Mouse (Mus musculus) CH12.LX (cell line): ENCODE data around the gene Agbl3. TPM values are rescaled to one million over a fixed set of nuclear protein-coding genes. Genes with fewer than 3 reads are reported as not detected.

Experiments
- DNase-seq: peaks from one replicate; pipeline ENCODE4 v3.0.0-alpha.2; 2013; ENCODE audit errors: extremely low read depth
- H3K27ac ChIP-seq: 2 replicates; pipeline ENCODE4 v1.5.1; 2012; ENCODE audit warnings: low read depth, mild to moderate bottlenecking, control low read depth, moderate library complexity; ENCODE audit not compliant: insufficient read depth
- H3K27me3 ChIP-seq: replicated peaks from 2 replicates; pipeline ENCODE3; 2012; ENCODE audit warnings: inconsistent platforms
- H3K36me3 ChIP-seq, 2 experiments: replicated peaks in 1 of 2; 2 replicates each; pipeline versions ENCODE3 to v1.6.1; 2012; ENCODE audit warnings: inconsistent platforms in 1 of 2, low read length in 1 of 2, mild to moderate bottlenecking in 1 of 2, mixed read lengths in 1 of 2, moderate library complexity in 1 of 2; ENCODE audit not compliant: control insufficient read depth in 1 of 2, insufficient read depth in 1 of 2
- H3K4me1 ChIP-seq, 2 experiments: 2 replicates each; pipeline ENCODE4 v1.6.1; 2012; ENCODE audit warnings: inconsistent platforms in 1 of 2, moderate library complexity in 1 of 2; ENCODE audit not compliant: insufficient read depth in 2 of 2, control insufficient read depth in 1 of 2
- H3K4me2 ChIP-seq: 2 replicates; pipeline ENCODE4 v1.6.1; 2012; ENCODE audit warnings: low read depth, mild to moderate bottlenecking, control low read depth; ENCODE audit not compliant: poor library complexity, insufficient read depth, severe bottlenecking
- H3K4me3 ChIP-seq, 3 experiments: fragments of 150-350 bp in 1 of 3; sonication (generic) in 1 of 3; replicated peaks in 1 of 3; 2 replicates each; pipeline versions ENCODE3 to v1.5.1; 2011 to 2012; ENCODE audit warnings: low read depth in 2 of 3, low read length in 2 of 3, mild to moderate bottlenecking in 2 of 3, moderate library complexity in 2 of 3, control low read depth in 1 of 3, improper control_type of control experiment in 1 of 3, inconsistent platforms in 1 of 3, mixed read lengths in 1 of 3; ENCODE audit not compliant: poor library complexity in 1 of 3
- H3K79me2 ChIP-seq: replicated peaks from 2 replicates; pipeline ENCODE4 v1.6.1; 2012; ENCODE audit warnings: mild to moderate bottlenecking, moderate library complexity; ENCODE audit not compliant: control insufficient read depth, poor library complexity, insufficient read depth, severe bottlenecking; ENCODE audit errors: extremely low read depth
- H3K9ac ChIP-seq: 2 replicates; pipeline ENCODE4 v1.6.1; 2012; ENCODE audit warnings: low read depth, mild to moderate bottlenecking, control low read depth, moderate library complexity; ENCODE audit not compliant: insufficient read depth
- H3K9me3 ChIP-seq: replicated peaks from 2 replicates; pipeline ENCODE3; 2012; ENCODE audit warnings: low read length, inconsistent platforms, mixed read lengths
- BHLHE40 ChIP-seq: IDR thresholded peaks from 2 replicates; pipeline ENCODE4 v1.6.1; 2011; ENCODE audit warnings: mild to moderate bottlenecking, low read depth, low read length, improper control_type of control experiment
- CTCF ChIP-seq, 2 experiments: IDR thresholded peaks in 1 of 2; conservative IDR thresholded peaks in 1 of 2; 2 replicates each; pipeline ENCODE4 v1.5.1; 2011 to 2012; ENCODE audit warnings: low read depth in 2 of 2, low read length in 2 of 2, improper control_type of control experiment in 1 of 2, inconsistent platforms in 1 of 2, mild to moderate bottlenecking in 1 of 2, moderate library complexity in 1 of 2
- E2F4 ChIP-seq: IDR thresholded peaks from 2 replicates; pipeline ENCODE4 v1.6.1; 2011; ENCODE audit warnings: low read depth, low read length, improper control_type of control experiment; ENCODE audit not compliant: insufficient replicate concordance
- ELF1 ChIP-seq: IDR thresholded peaks from 2 replicates; pipeline ENCODE4 v1.6.1; 2014; ENCODE audit warnings: low read depth, mild to moderate bottlenecking, inconsistent platforms, low read length, improper control_type of control experiment
- GABPA ChIP-seq: IDR thresholded peaks from 2 replicates; pipeline ENCODE4 v1.6.1; 2012; ENCODE audit warnings: low read depth, low read length, improper control_type of control experiment, inconsistent platforms; ENCODE audit not compliant: insufficient replicate concordance
- HCFC1 ChIP-seq: IDR thresholded peaks from 2 replicates; pipeline ENCODE4 v1.6.1; 2012; ENCODE audit warnings: low read depth, mild to moderate bottlenecking, inconsistent platforms, low read length, improper control_type of control experiment
- IRF4 ChIP-seq: IDR thresholded peaks from 2 replicates; pipeline ENCODE4 v1.6.1; 2014; ENCODE audit warnings: low read depth, mild to moderate bottlenecking, inconsistent platforms, low read length, improper control_type of control experiment
- MYC ChIP-seq: IDR thresholded peaks from 2 replicates; pipeline ENCODE4 v1.6.1; 2011; ENCODE audit warnings: low read depth, mild to moderate bottlenecking, improper control_type of control experiment, low read length
- NELFE ChIP-seq: IDR thresholded peaks from 2 replicates; pipeline ENCODE4 v1.6.1; 2011; ENCODE audit warnings: low read depth, low read length, improper control_type of control experiment
- RAD21 ChIP-seq: IDR thresholded peaks from 2 replicates; pipeline ENCODE4 v1.6.1; 2011; ENCODE audit warnings: low read depth, mild to moderate bottlenecking, low read length, improper control_type of control experiment, moderate library complexity
- RCOR1 ChIP-seq: conservative IDR thresholded peaks from 2 replicates; pipeline ENCODE4 v1.6.1; 2012; ENCODE audit warnings: low read depth, mild to moderate bottlenecking, inconsistent platforms, low read length, improper control_type of control experiment
- UBTF ChIP-seq: IDR thresholded peaks from 2 replicates; pipeline ENCODE4 v1.6.1; 2012; ENCODE audit warnings: low read depth, mild to moderate bottlenecking, inconsistent platforms, low read length, improper control_type of control experiment, moderate library complexity
- ZMIZ1 ChIP-seq: IDR thresholded peaks from 2 replicates; pipeline ENCODE4 v1.6.1; 2012; ENCODE audit warnings: low read depth, mild to moderate bottlenecking, inconsistent platforms, low read length, improper control_type of control experiment
- dilution Hi-C: fragments of 300-500 bp; cut with MboI; formaldehyde crosslinking; loops from 2 replicates; pipeline ENCODE4 v1.14.3; 2020; ENCODE audit warnings: low sequenced_read_pairs; ENCODE audit not compliant: extremely low pct_unique_long_range_greater_than_20kb, extremely low pct_ligation_motif_present
- in situ Hi-C: fragments of 300-500 bp; cut with MboI; formaldehyde crosslinking; loops from 3 replicates; pipeline ENCODE4 v1.14.3; 2019; ENCODE audit warnings: low sequenced_read_pairs, low pct_ligation_motif_present, low pct_unique_long_range_greater_than_20kb, mixed read lengths
- polyA plus RNA-seq: library from polyadenylated mRNA; unstranded; fragments of >175 nt; gene quantifications from 2 replicates; pipeline ENCODE4 v1.2.1, GENCODE M21; 2012; ENCODE audit warnings: low read depth; ENCODE audit not compliant: insufficient read length
- total RNA-seq, 2 experiments: library from RNA; depleted of rRNA; stranded (reverse); fragments of 300-350 nt in 1 of 2; fragments of >200 nt in 1 of 2; gene quantifications; 2 replicates each; pipeline ENCODE4 v1.2.3; 2012 to 2014

Agbl3 gene
- total and polyA plus RNA-seq, 3 experiments = 1.9 to 4.8 (median 3.4) TPM

DNA sequence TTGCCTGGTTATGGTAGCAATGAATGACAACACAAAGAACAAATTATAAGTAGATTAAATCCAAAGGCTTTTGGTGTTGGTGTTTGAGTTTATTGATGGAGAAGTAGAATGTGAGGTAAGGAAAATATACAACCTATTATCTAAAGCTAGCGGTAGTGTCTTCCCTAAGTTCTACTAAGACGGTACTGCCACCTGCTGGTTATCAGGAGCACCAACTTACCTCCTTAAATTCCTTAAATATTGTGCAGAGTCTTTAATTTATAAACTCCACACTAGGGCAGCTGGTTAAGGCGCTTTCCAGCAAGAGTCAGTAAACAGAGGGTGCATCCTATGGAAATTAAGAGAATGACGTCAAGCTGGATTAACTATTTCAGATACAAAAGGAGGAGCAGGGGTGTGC is 20.2 kb upstream of the Agbl3 start (continued):
- TF ChIP-seq BHLHE40 (no peak), IRF4 (no peak), UBTF (no peak), RAD21 (peak; percentile 83)

DNA sequence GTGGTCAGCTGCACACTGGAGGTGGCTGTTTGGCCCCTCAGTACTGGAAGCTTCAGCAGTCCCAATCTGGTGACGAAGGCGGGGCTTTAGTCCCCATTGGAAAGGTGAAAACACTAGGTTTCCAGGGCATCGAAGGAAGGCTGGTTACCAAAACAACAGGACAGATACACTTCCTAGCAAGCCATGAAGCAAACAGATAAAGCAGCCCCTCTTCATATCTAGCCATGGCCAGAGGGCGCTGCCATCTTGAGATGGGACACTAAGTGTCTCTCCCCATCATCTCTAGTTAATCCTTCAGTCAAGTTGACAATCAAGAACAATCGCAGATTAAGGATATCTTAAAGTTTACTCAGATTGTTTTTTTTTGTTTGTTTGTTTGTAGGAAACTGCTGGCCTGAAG is 14.5 kb upstream of the Agbl3 start:
- no peak overlapping the region for H3K4me3 ChIP-seq
- H3K4me1 ChIP-seq = no peaks in the 10 kb centered on the region
- H3K27me3 ChIP-seq = no peaks in the 10 kb centered on the region
- H3K9ac ChIP-seq = no peak overlapping the region
- DNase-seq = no peak
- H3K79me2 ChIP-seq = no peaks in the 10 kb centered on the region
- TF ChIP-seq RAD21 (no peak), HCFC1 (no peak), MYC (no peak), IRF4 (no peak), CTCF (conservative IDR thresholded peaks at IDR 0.05 in 1 of 2, IDR thresholded peaks at IDR 0.05 in 1 of 2; ENCODE audit: low read depth in 2 of 2, low read length in 2 of 2) (no peak), ELF1 (no peak), ZMIZ1 (no peak)
- TF ChIP-seq, all 38 proteins: peak for 0
- H3K36me3 ChIP-seq = no peaks in the 10 kb centered on the region
- in situ Hi-C loops = no loop called here
- dilution Hi-C loops = no loop called here
- H3K4me2 ChIP-seq = no peak overlapping the region
- H3K27ac ChIP-seq = no peak overlapping the region
- H3K9me3 ChIP-seq = no peaks in the 10 kb centered on the region

DNA sequence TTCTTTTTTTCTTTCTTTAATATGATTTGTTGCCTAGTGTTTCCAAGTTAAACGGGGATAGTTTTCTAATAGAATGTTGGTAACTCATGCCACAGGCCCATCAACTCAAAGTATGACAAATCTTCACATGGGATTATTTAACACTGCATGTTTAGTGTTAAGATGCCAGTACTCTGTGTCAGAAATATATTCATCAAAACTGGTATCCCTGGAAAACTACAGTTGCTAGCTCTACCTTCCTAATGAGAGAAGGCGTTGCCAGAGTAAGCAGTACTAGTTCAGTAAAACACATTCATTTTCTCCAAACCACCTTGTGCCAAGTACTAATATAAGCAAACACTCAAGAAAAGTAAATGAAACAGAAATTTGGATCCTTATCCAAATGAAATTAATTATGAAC is 10.2 kb upstream of the Agbl3 start:
- no peak overlapping the region for H3K9ac ChIP-seq
- H3K9me3 ChIP-seq = no peaks in the 10 kb centered on the region
- no peaks in the 10 kb centered on the region for H3K79me2 ChIP-seq
- H3K36me3 ChIP-seq = no peaks in the 10 kb centered on the region
- no peak overlapping the region for H3K4me2 ChIP-seq
- no peak for DNase-seq
- no peaks in the 10 kb centered on the region for H3K4me1 ChIP-seq
- H3K4me3 ChIP-seq = no peak overlapping the region
- H3K27me3 ChIP-seq = no peaks in the 10 kb centered on the region
- no peak overlapping the region for H3K27ac ChIP-seq
- in situ Hi-C loops (no loop called here), dilution Hi-C loops (no loop called here)
- TF ChIP-seq NELFE (no peak), GABPA (no peak), RCOR1 (no peak), ELF1 (no peak), E2F4 (no peak), BHLHE40 (no peak), UBTF (no peak)
- TF ChIP-seq, all 38 proteins: peak for 0
